Mouse (Mus musculus) olfactory bulb, adult 2 months (tissue): ENCODE results near the gene Msl3l2.

Experiments used
- CTCF ChIP-seq: fragments of 200-500 bp; IDR thresholded peaks from 2 replicates; pipeline ENCODE4 v1.5.1; 2012; ENCODE audit warnings: low read depth, mild to moderate bottlenecking, low read length, moderate library complexity; ENCODE audit not compliant: insufficient read depth
- POLR2A ChIP-seq: fragments of 200-500 bp; IDR thresholded peaks from 2 replicates; pipeline ENCODE4 v1.6.1; 2012; ENCODE audit warnings: mild to moderate bottlenecking, low read depth, low read length, moderate library complexity; ENCODE audit not compliant: insufficient read depth

DNA sequence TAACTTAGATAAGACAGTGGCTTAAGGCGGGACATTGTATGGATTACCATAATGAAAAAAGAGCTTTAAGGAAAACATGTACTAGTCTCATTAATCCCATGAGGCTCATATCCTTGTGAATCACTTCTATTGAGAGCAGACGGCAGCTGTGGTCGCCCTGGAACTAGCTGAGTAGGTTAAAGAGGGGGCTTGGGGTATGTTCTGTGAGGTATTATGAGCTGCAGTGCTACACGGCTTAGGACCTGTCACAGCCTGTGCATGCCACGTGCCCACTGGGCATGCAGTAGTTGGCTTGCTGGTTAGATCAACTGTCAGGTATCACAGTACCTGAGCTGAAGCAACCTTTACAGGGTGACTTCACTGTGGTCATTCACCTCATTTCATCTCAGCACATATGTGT, 12.1 kb upstream of the Msl3l2 start:
- TF ChIP-seq POLR2A (no peak), CTCF (no peak)
